ENCODE assay signal across 19 mouse cellular contexts in genomic region chr5:31831587-31831986, GRCm38 (mm10).
DNase-seq lines count a peak whose midpoint lies in the region; ATAC-seq and TF ChIP-seq lines count a peak whose summit lies in the region.
"Had no signal": no experiment of that assay in that cellular context is flagged by ENCODE, and none has a peak within 500 bp of the region (broad histone marks: within the 10 kb centered on the region; RNA-seq: fewer than 3 reads in every experiment).

No protein-coding gene starts in this region.

- WGBS in embryonic facial prominence, embryonic 14.5 days: 64% methylated on average over 1 of the region's 1 CpGs
- WGBS in embryonic facial prominence, embryonic 10.5 days: 91% methylated on average over 1 of the region's 1 CpGs
- WGBS in spleen, adult 2 months: 9% methylated on average over 1 of the region's 1 CpGs

- no peak for TF ChIP-seq POLR2A in spleen, adult 2 months (IDR thresholded peaks at IDR 0.05; ENCODE audit: low read depth, low read length)

- H3K9ac ChIP-seq in embryonic facial prominence, embryonic 14.5 days (ENCODE audit: low read depth, low read length): no peak overlapping the region
- H3K9ac ChIP-seq: forebrain, embryonic 15.5 days; hindbrain, embryonic 12.5 days; kidney, embryonic 15.5 days had no signal

- H3K9me3 ChIP-seq in embryonic facial prominence, embryonic 14.5 days (ENCODE audit: control insufficient read depth, low read length): peaks cover 15% of the 10 kb centered on the region
- peaks cover 9% of the 10 kb centered on the region; the same call in 1 of the 2 replicates for H3K9me3 ChIP-seq in embryonic facial prominence, embryonic 10.5 days
- H3K9me3 ChIP-seq: hindbrain, embryonic 12.5 days had no signal

- H3K27me3 ChIP-seq in embryonic facial prominence, embryonic 14.5 days (replicated peaks; ENCODE audit: control insufficient read depth, insufficient read depth, low read length): no peaks in the 10 kb centered on the region
- H3K27me3 ChIP-seq in embryonic facial prominence, embryonic 10.5 days (replicated peaks; ENCODE audit: low read depth, poor library complexity, severe bottlenecking): no peaks in the 10 kb centered on the region
- H3K27me3 ChIP-seq in spleen, adult 2 months (ENCODE audit: control insufficient read depth, insufficient read depth, low read length): no peaks in the 10 kb centered on the region
- H3K27me3 ChIP-seq: forebrain, embryonic 15.5 days; hindbrain, embryonic 12.5 days; kidney, embryonic 15.5 days had no signal

- no peak for TF ChIP-seq CTCF in spleen, adult 2 months (IDR thresholded peaks at IDR 0.05; ENCODE audit: extremely low read depth, insufficient read depth, insufficient read length, insufficient replicate concordance)

- no peaks in the 10 kb centered on the region for H3K36me3 ChIP-seq in embryonic facial prominence, embryonic 14.5 days (ENCODE audit: control insufficient read depth, insufficient read depth, low read length)
- H3K36me3 ChIP-seq in embryonic facial prominence, embryonic 10.5 days (replicated peaks): no peaks in the 10 kb centered on the region
- no peaks in the 10 kb centered on the region; the same call in 1 of the 2 replicates for H3K36me3 ChIP-seq in spleen, adult 2 months (ENCODE audit: control insufficient read depth, insufficient read depth, low read length)
- H3K36me3 ChIP-seq: forebrain, embryonic 15.5 days; hindbrain, embryonic 12.5 days; kidney, embryonic 15.5 days had no signal

- no peak overlapping the region for H3K4me3 ChIP-seq in embryonic facial prominence, embryonic 14.5 days (ENCODE audit: low read depth, low read length)
- no peak overlapping the region for H3K4me3 ChIP-seq in embryonic facial prominence, embryonic 10.5 days
- no peak overlapping the region for H3K4me3 ChIP-seq in spleen, adult 2 months (ENCODE audit: extremely low read depth, insufficient read depth, insufficient read length)
- H3K4me3 ChIP-seq: erythroblast, embryonic 14.5 days; forebrain, embryonic 15.5 days; gastrocnemius, adult 2 months; heart, adult 2 months; hindbrain, embryonic 12.5 days; kidney, embryonic 15.5 days had no signal

- no peaks in the 10 kb centered on the region for H3K4me1 ChIP-seq in embryonic facial prominence, embryonic 14.5 days (ENCODE audit: control insufficient read depth, insufficient read depth, low read length)
- H3K4me1 ChIP-seq in embryonic facial prominence, embryonic 10.5 days: no peaks in the 10 kb centered on the region
- H3K4me1 ChIP-seq in spleen, adult 2 months (ENCODE audit: control insufficient read depth, insufficient read depth, insufficient read length): no peaks in the 10 kb centered on the region
- H3K4me1 ChIP-seq: forebrain, embryonic 15.5 days; hindbrain, embryonic 12.5 days; kidney, embryonic 15.5 days had no signal

- H3K4me2 ChIP-seq in embryonic facial prominence, embryonic 14.5 days (ENCODE audit: low read depth, low read length): no peak overlapping the region
- H3K4me2 ChIP-seq: forebrain, embryonic 15.5 days; hindbrain, embryonic 12.5 days; kidney, embryonic 15.5 days had no signal

- H3K27ac ChIP-seq in embryonic facial prominence, embryonic 14.5 days (replicated peaks; ENCODE audit: low read depth, low read length): no peak overlapping the region
- no peak overlapping the region for H3K27ac ChIP-seq in embryonic facial prominence, embryonic 10.5 days (replicated peaks)
- no peak overlapping the region for H3K27ac ChIP-seq in spleen, adult 2 months (ENCODE audit: insufficient read depth, low read length)
- H3K27ac ChIP-seq: forebrain, embryonic 15.5 days; gastrocnemius, adult 2 months; heart, adult 2 months; hindbrain, embryonic 12.5 days; kidney, embryonic 15.5 days had no signal

- ATAC-seq in embryonic facial prominence, embryonic 14.5 days (ENCODE audit: low read depth): no peak
- ATAC-seq: forebrain, embryonic 15.5 days; midbrain, embryonic 16.5 days had no signal

- peak; percentile 62 for DNase-seq in embryonic facial prominence, embryonic 14.5 days (ENCODE audit: low spot score)
- DNase-seq in embryonic facial prominence, embryonic 10.5 days (ENCODE audit: low spot score): no peak
- peak; percentile 27 to 32 for DNase-seq in spleen, adult 2 months (ENCODE audit: low read depth in 1 of 2, low spot score in 2 of 2)
- no peak for DNase-seq in spleen, postnatal 10 days (ENCODE audit: low spot score in 2 of 2)
- DNase-seq in induced T-regulatory cell, adult 2 months (ENCODE audit: low read depth): peak; percentile 29
- peak; percentile 23 for DNase-seq in thymus, postnatal 14 days
- no peak for DNase-seq in ovary, postnatal 10 days (ENCODE audit: low spot score)
- no peak for DNase-seq in embryo, embryonic 9.5 days (ENCODE audit: extremely low spot score)
- DNase-seq: adrenal gland, postnatal 14 days; cerebellum, adult 8-10 months; embryo, embryonic 11 days; gastrocnemius, adult 2 months; heart, adult 2 months; liver had no signal

Comparison
In these comparisons a context has a peak if more than half of its experiments do, and no peak if none do; other contexts are left out.
1. DNase-seq: peak in embryonic facial prominence, embryonic 14.5 days (single experiment), spleen, adult 2 months (2 of 2), induced T-regulatory cell, adult 2 months (single experiment) and thymus, postnatal 14 days (single experiment); none in embryonic facial prominence, embryonic 10.5 days (single experiment), spleen, postnatal 10 days (0 of 2), ovary, postnatal 10 days (single experiment) and embryo, embryonic 9.5 days (single experiment).